Mouse (Mus musculus) layer of hippocampus, postnatal 36 days (tissue): ENCODE measurements around the gene Naaladl1. TPM values are rescaled to one million over a fixed set of nuclear protein-coding genes. Genes with fewer than 3 reads are reported as not detected.

Experiments
- DNase-seq, 2 experiments: peaks; one replicate each; pipeline ENCODE4 v3.0.0; 2022
- total RNA-seq, 2 experiments: library from RNA; stranded (reverse); gene quantifications; 2 replicates each; pipeline ENCODE4 v1.2.3; 2021

Gene Naaladl1
- under 1 TPM in 1 of 2 experiments, not detected in 1; 0.12 TPM for total RNA-seq

- DNase-seq = no peak
Measured at GRCm38 (mm10) chr19:6105586-6105985, at the start of gene Naaladl1. Gene Naaladl1 (plus strand): TSS chr19:6105782.

- DNase-seq = no peak
Measured at GRCm38 (mm10) chr19:6056696-6057095, 48.9 kb upstream of the Naaladl1 start.

- DNase-seq = peak; percentile 98 to 99
Measured at GRCm38 (mm10) chr19:6057313-6058096, 48.1 kb upstream of the Naaladl1 start, which contains the start of the genes Mrpl49 and Fau. Gene Mrpl49 (minus strand): TSS chr19:6057785. Gene Fau (plus strand): TSS chr19:6057844.

GRCm38 (mm10) chr19:6058513-6058912, 47.1 kb upstream of the Naaladl1 start:
- DNase-seq = no peak

GRCm38 (mm10) chr19:6058966-6059365, 46.6 kb upstream of the Naaladl1 start:
- DNase-seq = no peak

- DNase-seq = peak; percentile 93 to 94
Measured at GRCm38 (mm10) chr19:6061021-6061533, 44.5 kb upstream of the Naaladl1 start, which contains the start of gene Znhit2. Gene Znhit2 (plus strand): TSS chr19:6061192.

GRCm38 (mm10) chr19:6061641-6062302, 43.8 kb upstream of the Naaladl1 start:
- peak; percentile 45 for DNase-seq

GRCm38 (mm10) chr19:6062418-6062817, 43.2 kb upstream of the Naaladl1 start:
- DNase-seq = no peak

GRCm38 (mm10) chr19:6063081-6063480, 42.5 kb upstream of the Naaladl1 start:
- DNase-seq = no peak

GRCm38 (mm10) chr19:6066571-6066970, 39.0 kb upstream of the Naaladl1 start:
- peak in 1 of 2 experiments; percentile 21 for DNase-seq

- peak; percentile 75 to 81 for DNase-seq
Measured at GRCm38 (mm10) chr19:6067011-6067723, 38.4 kb upstream of the Naaladl1 start.

GRCm38 (mm10) chr19:6067724-6068415, 37.7 kb upstream of the Naaladl1 start, which contains the start of gene Tm7sf2:
Gene Tm7sf2 (minus strand): TSS chr19:6068373.
- DNase-seq = peak; percentile 86 to 87

GRCm38 (mm10) chr19:6068951-6069350, 36.6 kb upstream of the Naaladl1 start:
- no peak for DNase-seq

- DNase-seq = no peak
Measured at GRCm38 (mm10) chr19:6069851-6070250, 35.7 kb upstream of the Naaladl1 start.

- no peak for DNase-seq
Measured at GRCm38 (mm10) chr19:6070571-6071250, 34.9 kb upstream of the Naaladl1 start.

- no peak for DNase-seq
Measured at GRCm38 (mm10) chr19:6071261-6071660, 34.3 kb upstream of the Naaladl1 start.

- DNase-seq = no peak
Measured at GRCm38 (mm10) chr19:6073889-6074288, 31.7 kb upstream of the Naaladl1 start.

- DNase-seq = peak; percentile 79 to 83
Measured at GRCm38 (mm10) chr19:6076564-6077393, 28.8 kb upstream of the Naaladl1 start, which contains the start of gene Vps51. Gene Vps51 (minus strand): TSS chr19:6077231.

GRCm38 (mm10) chr19:6079983-6080480, 25.6 kb upstream of the Naaladl1 start, which contains the start of gene Tmem262:
Gene Tmem262 (plus strand): TSS chr19:6080033.
- DNase-seq = no peak

GRCm38 (mm10) chr19:6082156-6082555, 23.4 kb upstream of the Naaladl1 start, which contains the start of gene Gm28374:
Gene Gm28374 (minus strand): TSS chr19:6082256.
- peak in 1 of 2 experiments; percentile 4 for DNase-seq
